Mouse (Mus musculus) brain, adult 2 months (tissue): ENCODE measurements around the gene Actg1.

Experiments used
- DNase-seq: peaks from one replicate; pipeline ENCODE4 v3.0.0; 2011; ENCODE audit warnings: low read depth, low spot score

Actg1 gene

DNA sequence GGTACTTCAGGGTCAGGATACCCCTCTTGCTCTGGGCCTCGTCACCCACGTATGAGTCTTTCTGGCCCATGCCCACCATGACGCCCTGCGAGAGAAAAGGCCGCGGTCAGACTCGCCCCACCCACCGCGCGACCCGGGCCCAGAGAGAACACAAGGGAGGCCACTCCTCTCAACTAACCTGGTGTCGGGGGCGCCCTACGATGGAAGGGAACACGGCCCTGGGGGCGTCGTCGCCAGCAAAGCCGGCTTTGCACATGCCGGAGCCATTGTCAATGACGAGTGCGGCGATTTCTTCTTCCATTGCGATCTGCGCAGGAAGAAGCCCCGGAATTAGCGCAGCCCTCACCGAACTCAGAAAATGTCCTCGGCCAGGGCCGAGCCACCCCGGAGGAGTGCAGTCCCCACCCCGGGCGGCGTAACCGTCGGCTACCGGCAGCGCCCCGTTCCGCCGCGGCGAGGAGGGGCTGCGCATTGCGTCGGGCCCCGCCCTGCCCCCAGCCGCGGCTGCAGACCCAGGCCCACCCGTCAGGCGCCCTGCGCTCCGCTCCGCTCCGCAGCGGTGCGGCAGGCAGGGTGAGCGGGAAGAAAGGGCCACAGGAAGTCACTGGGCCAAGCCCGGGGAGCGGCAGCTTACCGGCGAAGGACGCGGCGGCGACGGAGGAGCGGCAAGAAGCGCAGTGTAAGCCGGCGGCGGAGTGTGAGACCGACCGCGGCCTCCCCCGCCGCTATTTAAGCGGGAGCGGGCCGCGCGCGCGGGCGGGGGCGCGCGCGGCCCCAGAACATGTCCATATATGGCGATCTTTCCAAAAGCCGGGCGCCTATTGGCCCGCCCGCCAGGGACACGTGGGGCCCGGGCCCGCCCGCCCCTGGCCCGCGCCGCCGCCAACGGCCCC is at the start of gene Actg1:
Actg1 (minus strand) TSS at position 752 of the 893 bp plus-strand sequence.
- DNase-seq: peak; percentile 91

DNA sequence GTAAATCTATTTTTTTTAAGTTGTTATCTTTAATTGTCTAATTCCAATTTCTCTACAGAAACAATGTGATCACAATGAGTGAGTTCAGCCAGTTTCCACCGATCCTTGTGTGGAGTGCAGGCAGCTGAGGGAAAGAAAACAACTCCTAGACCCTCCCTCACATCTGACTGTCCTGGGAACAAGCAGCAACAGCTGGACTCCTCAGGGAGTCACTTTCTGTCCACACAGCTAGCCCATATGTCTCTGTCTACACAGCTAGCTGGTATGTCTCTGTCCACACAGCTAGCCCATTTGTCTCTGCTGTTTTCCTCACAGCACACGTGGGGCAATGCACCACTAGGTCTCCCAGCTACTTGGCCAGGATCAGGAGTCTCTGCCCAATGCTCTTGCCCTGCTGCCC is 49.3 kb upstream of the Actg1 start:
- DNase-seq: no peak

DNA sequence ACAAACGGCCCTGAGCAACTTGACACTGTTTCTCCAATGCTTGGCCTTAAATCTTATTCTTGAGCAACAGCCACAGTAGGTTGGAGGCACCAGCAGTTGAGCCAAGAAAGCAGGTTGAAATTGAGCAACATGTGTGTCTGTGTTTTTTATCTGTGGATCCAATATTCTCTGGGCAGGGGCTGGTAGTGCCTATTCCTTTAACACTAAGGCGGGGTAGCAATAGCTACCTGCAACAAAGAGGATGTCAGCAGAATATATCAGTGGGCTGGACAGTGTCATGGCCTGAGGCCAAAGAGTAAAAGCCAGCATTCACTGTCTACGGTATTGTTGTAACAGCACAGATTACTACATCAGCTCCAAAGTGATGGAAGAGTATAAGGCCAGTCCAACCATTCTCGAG is 47.3 kb upstream of the Actg1 start:
- DNase-seq: no peak

DNA sequence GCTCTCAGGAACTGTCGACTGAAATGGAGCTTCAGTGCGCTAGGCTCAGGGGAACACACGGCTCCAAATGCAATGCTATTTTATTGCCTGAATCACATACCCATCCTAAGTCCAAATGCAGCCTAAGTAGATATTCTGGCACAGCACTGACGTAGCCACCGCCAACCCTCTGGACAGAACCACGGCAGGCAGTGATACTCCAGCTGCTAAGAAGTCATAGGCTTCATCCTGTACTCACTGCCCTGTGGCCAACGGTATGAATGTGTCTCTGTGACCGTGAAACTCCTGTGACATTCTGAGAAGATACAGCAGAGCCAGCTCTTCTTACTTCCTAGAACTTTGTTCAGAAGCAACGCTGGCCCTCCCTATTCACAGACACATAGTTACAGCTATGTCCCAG is 40.2 kb upstream of the Actg1 start:
- DNase-seq: no peak

DNA sequence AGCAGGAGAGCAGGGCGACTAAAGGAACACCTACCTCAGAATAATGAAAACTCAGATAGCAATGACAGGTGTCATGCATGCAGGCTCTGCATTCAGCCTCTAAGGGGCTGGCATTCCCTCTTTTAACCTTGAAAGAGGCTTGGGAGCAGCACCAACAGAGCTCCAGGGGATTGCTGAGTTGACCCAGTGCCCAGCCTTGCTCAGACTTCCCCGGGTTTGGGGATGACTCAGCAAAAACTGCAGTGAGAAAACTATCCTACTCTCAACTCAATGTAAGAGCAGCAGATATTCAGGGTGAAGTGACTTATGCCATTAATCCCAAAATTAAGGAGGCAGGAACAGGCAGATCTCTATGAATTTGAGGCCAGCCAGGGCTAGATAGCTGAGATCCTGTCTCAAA is 38.8 kb upstream of the Actg1 start:
- DNase-seq: peak; percentile 27

GRCm38 (mm10) chr11:120386632-120387031 is 38.3 kb upstream of the Actg1 start:
- DNase-seq: peak; percentile 34

GRCm38 (mm10) chr11:120382509-120382908 is 34.2 kb upstream of the Actg1 start:
- peak; percentile 77 for DNase-seq

DNA sequence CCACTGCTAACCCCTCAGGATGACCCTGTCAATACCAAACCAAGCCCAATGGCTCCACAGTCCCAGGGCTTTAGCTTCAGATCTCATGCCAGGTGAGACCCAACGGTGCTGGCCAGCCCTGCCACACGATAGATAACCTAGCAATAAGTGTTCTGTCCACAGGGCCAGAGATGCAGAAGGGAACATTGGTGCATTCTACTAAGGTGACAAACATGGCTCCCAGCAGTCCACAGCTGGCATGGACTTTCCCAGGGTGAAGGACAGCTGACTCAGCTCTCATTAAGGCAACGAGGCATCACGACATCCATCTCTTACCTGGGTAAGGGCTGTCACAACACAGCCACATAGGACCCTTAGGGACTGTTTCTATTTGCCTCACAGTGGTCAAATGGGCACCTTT is 32.8 kb upstream of the Actg1 start:
- DNase-seq: no peak

DNA sequence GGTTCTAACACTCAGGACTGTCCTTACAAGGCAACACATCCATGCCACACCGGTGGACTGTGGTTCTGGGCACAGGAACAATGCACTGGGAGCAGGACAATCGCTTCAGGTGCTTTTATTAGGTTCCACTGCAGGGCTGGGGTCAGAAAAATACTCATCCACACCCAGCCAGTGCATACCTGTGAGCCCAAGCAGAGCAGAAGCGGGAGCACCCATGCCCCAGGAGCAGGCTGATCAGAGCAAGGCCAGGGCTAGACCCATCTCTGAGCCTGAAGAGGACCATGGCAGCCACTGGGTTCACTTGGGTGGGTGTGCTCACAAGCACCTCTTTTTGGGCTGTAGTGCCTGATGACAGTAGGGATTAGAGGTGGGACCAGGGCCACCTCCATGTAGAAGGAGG is 31.9 kb upstream of the Actg1 start:
- DNase-seq: no peak

GRCm38 (mm10) chr11:120378611-120379540 is 30.5 kb upstream of the Actg1 start, which contains the start of gene Faap100:
Gene Faap100 (minus strand): TSS chr11:120378764.
- peak; percentile 95 for DNase-seq

GRCm38 (mm10) chr11:120378031-120378610 is 29.8 kb upstream of the Actg1 start:
- DNase-seq: peak; percentile 36

DNA sequence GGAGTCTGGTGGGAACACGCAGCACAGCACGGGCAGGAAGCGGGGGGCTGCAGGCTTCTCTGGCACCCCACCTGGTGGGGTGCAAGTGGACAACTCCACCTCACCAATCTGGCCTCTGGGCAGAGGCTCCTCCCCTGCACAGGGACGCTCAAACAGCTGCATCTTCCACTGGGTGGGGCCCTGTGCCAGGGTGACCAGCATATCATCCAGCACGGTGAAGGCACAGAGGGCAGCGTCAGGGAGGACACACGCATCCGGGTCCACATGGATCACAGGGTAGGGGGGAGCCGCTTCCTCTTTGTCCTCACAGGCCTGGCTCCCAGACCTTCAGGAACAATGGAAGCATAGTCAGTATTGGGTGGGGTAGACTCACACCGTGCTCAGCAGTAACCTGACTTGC is 29.0 kb upstream of the Actg1 start:
- DNase-seq: no peak

DNA sequence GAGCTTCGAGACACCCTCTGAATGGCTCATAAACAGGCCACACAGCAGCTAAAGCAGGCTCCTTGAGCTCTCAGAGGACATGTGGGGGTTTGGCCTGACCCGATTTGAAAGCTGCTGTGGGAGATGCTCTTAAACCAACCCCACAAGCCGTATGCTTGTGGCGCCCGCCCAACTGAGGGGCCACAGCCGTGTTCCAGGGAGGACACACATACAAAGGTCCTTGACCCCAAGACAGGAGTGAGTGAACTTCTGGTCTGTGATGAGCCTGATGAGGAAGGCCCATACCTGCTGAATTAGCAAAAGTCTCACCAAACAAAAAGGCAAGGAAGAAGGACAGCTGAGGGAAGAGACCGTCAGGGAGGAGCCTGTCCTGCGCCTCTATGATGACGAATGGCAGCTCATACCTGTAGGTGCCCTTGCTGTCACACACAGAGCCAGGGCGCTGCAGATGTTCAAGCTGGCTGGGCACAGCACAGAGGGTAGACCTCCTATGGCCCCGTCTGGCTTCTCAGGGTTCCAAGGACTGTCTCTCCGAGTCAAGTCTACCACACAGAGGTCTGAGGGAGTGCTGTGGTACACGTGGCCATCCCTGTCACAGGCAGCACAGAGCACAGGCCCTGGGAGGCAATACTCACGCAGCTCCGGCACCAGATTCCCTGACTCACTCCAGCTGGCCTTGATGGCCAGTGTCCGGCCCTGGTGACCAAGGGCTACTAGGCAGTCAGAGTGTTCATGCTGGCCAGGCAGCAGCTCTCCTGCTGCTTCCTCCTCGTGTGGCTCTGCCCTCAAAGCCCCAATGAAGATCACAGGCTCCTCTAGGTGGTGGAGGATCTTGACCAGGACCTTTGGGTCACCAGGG is 28.2 kb upstream of the Actg1 start:
- no peak for DNase-seq

DNA sequence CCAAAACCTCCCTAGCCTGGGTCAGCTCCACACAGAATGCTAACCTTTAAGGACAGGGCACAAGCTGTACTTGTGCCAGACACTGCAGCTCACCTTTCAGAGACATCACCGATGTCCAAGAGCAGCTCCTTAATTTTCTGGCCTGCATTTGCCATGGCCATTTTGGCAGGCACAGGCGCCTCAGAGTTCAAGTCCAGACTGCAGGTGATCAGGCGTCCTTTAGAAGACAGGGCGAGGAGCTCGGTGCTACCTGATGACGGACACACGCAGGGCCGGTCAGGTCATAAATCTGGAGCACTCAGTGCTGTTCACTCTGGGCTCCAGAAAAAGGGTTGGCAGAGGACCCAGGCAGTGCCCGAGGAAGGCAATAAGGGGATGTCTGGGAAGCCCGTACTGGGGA is 27.0 kb upstream of the Actg1 start:
- no peak for DNase-seq

DNA sequence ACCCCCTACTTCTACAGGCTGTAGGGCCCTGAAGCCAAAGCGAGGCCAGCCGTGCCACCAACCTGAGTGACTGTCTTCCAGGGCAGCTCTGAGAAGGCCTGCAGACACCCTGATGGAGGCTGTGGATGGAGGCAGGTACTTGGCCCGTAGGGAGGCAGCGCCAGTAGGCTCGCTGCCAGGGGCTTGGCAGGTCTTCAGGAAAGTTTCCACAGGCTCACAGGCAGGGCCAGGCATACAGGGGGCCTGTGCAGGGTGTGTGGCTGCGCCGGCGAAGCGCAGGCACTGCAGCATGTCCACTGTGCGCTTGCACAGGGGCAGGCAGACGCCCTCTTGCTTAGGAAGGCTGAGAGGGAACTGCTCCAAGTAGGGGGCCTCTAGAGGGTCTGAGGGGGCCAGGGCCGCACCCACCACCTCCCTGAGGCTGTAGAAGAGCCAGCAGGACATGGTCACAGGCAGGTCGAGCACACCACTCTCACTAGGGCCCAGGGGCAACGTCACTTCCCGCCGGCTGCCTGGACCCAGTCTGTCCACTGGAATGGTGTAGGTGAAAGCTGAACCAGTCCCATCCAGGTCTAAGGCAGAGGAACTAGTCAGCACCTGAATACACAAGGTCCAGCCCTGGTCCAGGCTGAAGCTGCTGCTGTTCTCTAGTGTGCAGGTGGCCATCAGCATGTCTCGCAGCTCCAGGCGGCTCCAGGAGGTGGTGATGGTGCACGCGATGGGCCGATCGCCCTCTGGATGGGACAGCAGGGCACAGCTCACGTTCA is 25.7 kb upstream of the Actg1 start:
- DNase-seq: no peak

- peak; percentile 46 for DNase-seq
Measured at GRCm38 (mm10) chr11:120373025-120373424, 24.7 kb upstream of the Actg1 start.

- peak; percentile 61 for DNase-seq
Measured at GRCm38 (mm10) chr11:120369656-120370055, 21.3 kb upstream of the Actg1 start.

DNA sequence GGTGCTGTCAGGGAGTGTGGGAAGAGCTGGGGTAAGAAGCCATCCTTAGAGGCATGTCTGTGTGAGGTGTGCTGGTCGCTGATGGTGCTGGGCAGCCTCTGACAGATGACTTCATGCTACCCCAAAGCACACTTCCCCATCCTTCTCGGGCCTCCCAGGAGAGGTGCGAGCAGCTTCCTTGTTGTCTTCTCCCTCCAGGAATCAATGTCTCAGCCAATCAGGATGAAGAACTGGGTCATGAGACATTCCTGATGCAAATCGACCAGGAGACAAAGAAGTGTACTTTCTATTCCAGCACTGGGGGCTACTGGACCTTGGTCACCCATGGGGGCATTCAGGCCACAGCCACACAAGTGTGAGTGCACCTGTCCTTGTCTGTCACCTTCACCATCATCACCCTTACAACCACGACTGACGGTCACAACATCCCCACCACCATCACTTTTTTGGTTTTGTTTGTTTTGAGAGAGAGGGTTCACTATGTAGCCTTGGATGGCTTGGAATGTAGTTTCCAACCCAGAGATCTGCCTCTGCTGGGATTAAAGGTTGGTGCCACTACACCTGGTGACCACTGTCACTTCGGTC is 18.2 kb upstream of the Actg1 start:
- DNase-seq: no peak

DNA sequence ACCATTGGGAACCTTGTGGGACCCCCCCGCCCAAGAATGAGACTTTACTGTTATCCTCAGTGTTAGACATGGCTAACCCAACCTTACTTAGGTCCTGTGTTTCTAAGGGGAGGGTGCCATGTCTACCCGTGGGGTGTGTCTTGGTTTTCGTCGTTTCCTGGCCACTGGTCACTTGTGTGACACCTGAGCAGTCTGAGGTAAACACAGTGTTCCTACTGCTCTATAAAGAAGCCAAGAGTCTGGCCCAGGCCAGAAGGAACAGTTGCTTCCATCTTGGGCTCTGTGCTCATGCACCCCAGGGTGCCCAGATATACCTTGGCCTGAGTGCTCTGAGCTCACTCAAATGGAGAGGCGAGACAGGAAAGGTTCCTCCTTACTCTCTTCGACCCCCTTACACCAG is 14.5 kb upstream of the Actg1 start:
- DNase-seq: no peak

- no peak for DNase-seq
Measured at GRCm38 (mm10) chr11:120361295-120361694, 13.0 kb upstream of the Actg1 start, which contains the start of gene Fscn2. Gene Fscn2 (plus strand): TSS chr11:120361534.
